36 mouse cellular contexts compared by ENCODE assay signal in genomic region chr3:63438898-63439297, GRCm38 (mm10). TPM values are rescaled to one million over a fixed set of nuclear protein-coding genes. Genes with fewer than 3 reads are reported as not detected.
"Had no signal": no experiment of that assay in that cellular context is flagged by ENCODE, and none has a peak within 500 bp of the region (broad histone marks: within the 10 kb centered on the region; RNA-seq: fewer than 3 reads in every experiment).

No protein-coding gene starts in this region.

- H3K9me3 ChIP-seq: forebrain, embryonic 15.5 days; heart, embryonic 13.5 days; heart, embryonic 15.5 days; hindbrain, embryonic 13.5 days; hindbrain, embryonic 15.5 days; limb, embryonic 13.5 days; limb, embryonic 15.5 days; liver, embryonic 13.5 days; liver, embryonic 15.5 days had no signal

- H3K4me2 ChIP-seq: forebrain, embryonic 15.5 days; heart, embryonic 11.5 days; heart, embryonic 13.5 days; heart, embryonic 15.5 days; hindbrain, embryonic 13.5 days; hindbrain, embryonic 15.5 days; limb, embryonic 13.5 days; limb, embryonic 15.5 days; liver, embryonic 11.5 days; liver, embryonic 13.5 days; liver, embryonic 15.5 days had no signal

- H3K4me3 ChIP-seq: forebrain, embryonic 15.5 days; heart, adult 2 months; heart, embryonic 13.5 days; heart, embryonic 15.5 days; hindbrain, embryonic 13.5 days; hindbrain, embryonic 15.5 days; limb, embryonic 13.5 days; limb, embryonic 15.5 days; liver, embryonic 13.5 days; liver, embryonic 15.5 days had no signal

- DNase-seq: forebrain, postnatal 0 days; gastrocnemius, postnatal 14 days; gastrocnemius, postnatal 36 days; heart, adult 2 months; heart, postnatal 14 days; heart, postnatal 36 days; kidney, adult 18-20 months; kidney, adult 9 months; kidney, postnatal 14 days; layer of hippocampus, adult 9-11 months; layer of hippocampus, postnatal 36 days; left cerebral cortex, postnatal 4 days; liver, embryonic 13.5 days had no signal

- H3K27ac ChIP-seq: forebrain, embryonic 15.5 days; heart, embryonic 13.5 days; heart, embryonic 15.5 days; hindbrain, embryonic 13.5 days; hindbrain, embryonic 15.5 days; hindbrain, postnatal 0 days; limb, embryonic 13.5 days; limb, embryonic 15.5 days; liver, embryonic 13.5 days; liver, embryonic 15.5 days had no signal

- H3K9ac ChIP-seq: forebrain, embryonic 15.5 days; forebrain, postnatal 0 days; heart, embryonic 13.5 days; heart, embryonic 15.5 days; hindbrain, embryonic 13.5 days; hindbrain, embryonic 15.5 days; limb, embryonic 13.5 days; limb, embryonic 15.5 days; liver, embryonic 13.5 days; liver, embryonic 15.5 days had no signal

- H3K36me3 ChIP-seq: forebrain, embryonic 15.5 days; heart, embryonic 13.5 days; heart, embryonic 15.5 days; hindbrain, embryonic 13.5 days; hindbrain, embryonic 15.5 days; limb, embryonic 13.5 days; limb, embryonic 15.5 days; liver, embryonic 13.5 days; liver, embryonic 15.5 days had no signal

- ATAC-seq: forebrain, embryonic 15.5 days; hindbrain, postnatal 0 days; intestine, embryonic 16.5 days had no signal

- H3K27me3 ChIP-seq: forebrain, embryonic 15.5 days; heart, embryonic 13.5 days; heart, embryonic 15.5 days; hindbrain, embryonic 13.5 days; hindbrain, embryonic 15.5 days; limb, embryonic 13.5 days; limb, embryonic 15.5 days; liver, embryonic 13.5 days; liver, embryonic 15.5 days had no signal

- H3K4me1 ChIP-seq: forebrain, embryonic 15.5 days; heart, embryonic 13.5 days; heart, embryonic 15.5 days; hindbrain, embryonic 13.5 days; hindbrain, embryonic 15.5 days; limb, embryonic 13.5 days; limb, embryonic 15.5 days; liver, embryonic 13.5 days; liver, embryonic 15.5 days had no signal

RNA-seq across cellular contexts. Expression of gene Gm34302, which starts 44.8 kb away (rescaled TPM):
- total RNA-seq: forebrain, postnatal 0 days; hematopoietic stem cell, adult 5-6 weeks; hindbrain, postnatal 0 days; layer of hippocampus, adult 18-20 months; layer of hippocampus, adult 8-10 months; layer of hippocampus, postnatal 14 days; layer of hippocampus, postnatal 36 days; left cerebral cortex, adult 18-20 months; left cerebral cortex, postnatal 10 days; left cerebral cortex, postnatal 4 days had no signal
- polyA plus RNA-seq: forebrain, embryonic 15.5 days; forebrain, postnatal 0 days; gonadal fat pad, adult 2 months; heart, embryonic 13.5 days; heart, embryonic 15.5 days; hindbrain, embryonic 11.5 days; hindbrain, embryonic 13.5 days; hindbrain, embryonic 15.5 days; hindbrain, postnatal 0 days; intestine, embryonic 14.5 days; intestine, embryonic 16.5 days; large intestine, adult 2 months; limb, embryonic 11.5 days; limb, embryonic 13.5 days; liver, embryonic 11.5 days; liver, embryonic 13.5 days; liver, embryonic 15.5 days had no signal
